Mouse (Mus musculus) left cerebral cortex, postnatal 10 days (tissue): ENCODE results near the gene Scpep1. TPM values are rescaled to one million over a fixed set of nuclear protein-coding genes. Genes with fewer than 3 reads are reported as not detected.
"Not testable (repeated sequence)": the region's sequence is repeated elsewhere in the genome, so short reads cannot be mapped to it uniquely, and the experiment has no call there.

ENCODE experiments used
- DNase-seq, 2 experiments: peaks; one replicate each; pipeline ENCODE4 v3.0.0; 2021 to 2022; ENCODE audit warnings: low spot score in 2 of 2, mixed read lengths in 1 of 2; ENCODE audit errors: extremely low spot score in 1 of 2
- intact Hi-C: fragments of 180-260 bp; cut with DNase I; formaldehyde crosslinking; loops from one replicate; pipeline ENCODE4 v1.15.1; 2025
- total RNA-seq, 2 experiments: library from RNA; stranded (reverse); gene quantifications; 2 replicates each; pipeline ENCODE4 v1.2.3; 2021

Gene Scpep1
- total RNA-seq: 10 to 100 TPM; 18.2 to 20.7 TPM

DNA sequence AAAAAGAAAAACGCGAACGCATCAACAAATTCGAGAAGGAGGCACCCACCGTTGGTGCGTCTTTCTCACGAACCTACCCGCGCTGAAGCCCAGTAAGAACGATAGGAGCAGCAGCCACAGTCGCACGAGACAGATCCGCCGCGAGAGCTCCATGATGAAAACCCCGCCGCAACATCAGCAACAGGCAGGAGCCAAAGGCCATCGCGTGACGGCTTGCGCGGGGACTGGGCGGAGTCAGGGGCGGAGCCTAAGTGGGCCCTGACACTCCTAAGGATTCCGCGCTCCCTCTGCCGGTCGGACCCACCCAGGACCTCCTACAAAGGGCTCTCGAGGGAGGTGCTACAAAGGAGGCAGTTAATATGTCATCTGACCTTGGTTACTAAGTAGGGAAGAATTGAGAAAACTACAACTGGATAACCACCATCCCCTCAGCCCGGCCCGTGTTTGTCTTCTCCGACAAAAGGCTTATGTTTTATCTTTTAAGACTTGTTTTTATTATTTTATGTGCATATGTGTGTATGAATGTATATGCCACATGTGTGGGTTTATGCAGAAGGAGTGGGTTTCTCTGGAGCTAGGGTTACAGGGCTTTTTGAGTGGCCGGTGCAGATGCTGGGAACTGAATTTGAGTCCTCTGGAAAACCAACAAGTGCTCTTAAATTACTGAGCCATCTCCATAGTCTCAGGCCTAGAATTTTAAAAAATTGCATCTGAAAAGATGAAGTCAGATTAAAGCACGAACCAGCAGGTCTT, at the start of gene Scpep1:
Gene Scpep1, minus strand, starts transcription at position 249 of the 753 bp plus-strand sequence.
- DNase-seq: peak; percentile 92 to 97
- intact Hi-C loops: no loop called here

DNA sequence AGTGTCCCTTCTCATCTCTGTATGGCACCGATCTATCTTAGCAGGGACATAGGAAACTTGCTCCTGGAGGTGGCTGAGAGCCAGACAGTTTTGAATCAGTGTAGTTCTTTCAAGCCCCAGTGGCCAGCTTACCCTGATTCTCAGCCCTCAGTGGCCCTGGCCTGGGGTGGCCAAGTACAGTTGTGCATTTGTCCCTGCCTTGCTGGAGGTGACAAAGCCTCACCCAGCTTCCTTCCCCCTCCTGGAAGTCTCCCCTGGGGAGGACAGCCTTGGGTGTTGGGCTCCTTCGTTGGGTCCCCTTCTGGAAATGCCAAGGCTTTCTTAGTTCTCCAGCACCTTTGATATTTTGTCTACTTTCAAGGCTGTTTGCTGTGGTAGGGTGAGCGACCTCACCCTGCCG, 48.5 kb upstream of the Scpep1 start:
- intact Hi-C loops: no loop called here
- DNase-seq: no peak

DNA sequence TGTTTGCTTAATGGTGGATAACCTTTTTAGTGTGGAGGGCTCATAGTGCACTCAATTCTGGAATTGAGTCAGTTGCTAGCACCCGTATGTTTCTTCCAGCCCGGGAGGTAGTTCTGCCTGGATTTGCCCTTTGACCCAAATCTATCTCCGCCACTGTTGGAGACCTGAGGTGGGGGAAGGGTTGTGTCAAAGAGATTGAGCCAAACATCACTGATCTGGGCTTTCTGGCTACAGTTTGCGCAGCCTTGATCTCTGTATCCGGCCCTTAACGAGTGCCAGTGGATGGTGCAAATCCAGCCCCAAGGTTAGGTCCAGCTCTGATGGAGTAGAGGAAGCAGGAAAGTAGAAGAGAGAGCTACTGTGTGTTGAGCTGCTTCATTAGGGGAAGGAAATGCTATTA, 47.8 kb upstream of the Scpep1 start:
- no peak for DNase-seq
- intact Hi-C loops: no loop called here

DNA sequence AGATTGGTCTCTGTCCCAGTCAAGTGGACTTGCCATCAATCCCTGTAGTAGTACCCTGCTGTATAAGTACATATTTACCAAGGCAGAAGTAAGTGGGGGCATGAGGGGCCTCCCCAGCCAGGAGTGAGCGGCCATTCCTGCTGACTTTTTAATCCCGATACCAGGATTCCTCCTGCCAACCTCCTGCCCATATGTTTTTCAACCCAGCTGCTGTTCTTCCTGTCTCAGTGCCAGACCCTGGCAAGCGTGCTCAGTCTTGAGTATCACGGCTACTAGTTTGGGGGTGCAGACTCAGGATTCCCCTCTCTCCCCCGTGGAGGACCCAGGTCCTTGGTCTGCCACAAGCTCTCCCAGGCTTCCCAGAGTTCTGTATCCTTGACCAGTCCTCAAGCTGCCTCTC, 47.4 kb upstream of the Scpep1 start:
- no peak for DNase-seq
- intact Hi-C loops: no loop called here

DNA sequence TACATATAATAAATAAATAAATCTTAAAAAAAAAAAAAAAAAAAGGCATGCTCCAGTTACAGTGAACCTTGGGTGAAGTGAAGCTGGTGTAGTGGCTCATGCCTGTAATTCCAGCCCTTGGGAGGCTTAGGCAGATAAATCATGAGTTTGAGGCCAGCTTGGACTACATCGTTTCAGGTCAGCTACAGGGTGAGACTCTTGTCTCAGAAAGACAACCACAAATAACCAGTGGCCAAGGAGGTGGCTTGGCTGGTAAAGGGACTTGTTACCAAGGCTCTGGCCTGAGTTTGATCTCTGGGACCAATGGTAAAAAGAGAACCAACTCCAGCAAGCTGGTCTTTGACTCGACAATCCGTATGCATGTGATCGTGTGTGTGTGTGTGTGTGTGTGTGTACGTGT, 46.8 kb upstream of the Scpep1 start:
- intact Hi-C loops: no loop called here

DNA sequence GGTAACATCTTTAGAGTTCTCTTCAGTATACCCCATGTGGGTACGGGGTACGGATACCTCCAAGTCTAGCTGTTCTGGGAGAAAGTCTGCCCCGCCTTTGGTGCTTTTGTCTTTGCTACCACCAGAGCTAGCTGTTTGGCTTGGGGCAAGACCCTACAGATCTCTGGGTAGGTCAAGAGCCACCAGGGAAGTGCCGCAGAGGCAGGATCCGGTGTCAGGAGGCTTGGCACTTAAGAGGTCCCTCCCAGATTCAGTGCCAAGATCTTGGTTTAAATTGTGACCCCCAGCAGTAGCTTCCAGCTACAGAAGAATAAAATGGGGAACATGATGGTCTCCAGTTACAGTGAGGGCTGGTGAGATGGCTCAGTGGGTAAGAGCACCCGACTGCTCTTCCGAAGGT, 46.3 kb upstream of the Scpep1 start:
- no peak for DNase-seq
- intact Hi-C loops: no loop called here

More for the DNA sequence above, 46.8 kb upstream of the Scpep1 start:
- no peak for DNase-seq

DNA sequence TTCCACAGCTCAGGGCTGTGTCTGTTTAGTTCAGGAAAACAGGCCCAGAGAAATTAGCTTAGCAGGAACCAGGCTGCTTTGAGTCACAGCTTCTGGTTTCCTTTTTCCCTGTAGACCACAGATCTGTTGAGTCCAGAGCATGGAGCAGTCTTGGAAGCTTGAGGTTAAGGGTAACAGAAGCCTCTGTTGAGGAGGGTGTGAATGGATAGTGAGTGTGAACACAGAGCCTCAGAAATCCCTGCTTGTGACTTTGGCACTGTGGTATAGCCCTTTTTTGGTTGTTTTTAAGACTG, 45.2 kb upstream of the Scpep1 start:
- intact Hi-C loops: no loop called here
- no peak for DNase-seq

DNA sequence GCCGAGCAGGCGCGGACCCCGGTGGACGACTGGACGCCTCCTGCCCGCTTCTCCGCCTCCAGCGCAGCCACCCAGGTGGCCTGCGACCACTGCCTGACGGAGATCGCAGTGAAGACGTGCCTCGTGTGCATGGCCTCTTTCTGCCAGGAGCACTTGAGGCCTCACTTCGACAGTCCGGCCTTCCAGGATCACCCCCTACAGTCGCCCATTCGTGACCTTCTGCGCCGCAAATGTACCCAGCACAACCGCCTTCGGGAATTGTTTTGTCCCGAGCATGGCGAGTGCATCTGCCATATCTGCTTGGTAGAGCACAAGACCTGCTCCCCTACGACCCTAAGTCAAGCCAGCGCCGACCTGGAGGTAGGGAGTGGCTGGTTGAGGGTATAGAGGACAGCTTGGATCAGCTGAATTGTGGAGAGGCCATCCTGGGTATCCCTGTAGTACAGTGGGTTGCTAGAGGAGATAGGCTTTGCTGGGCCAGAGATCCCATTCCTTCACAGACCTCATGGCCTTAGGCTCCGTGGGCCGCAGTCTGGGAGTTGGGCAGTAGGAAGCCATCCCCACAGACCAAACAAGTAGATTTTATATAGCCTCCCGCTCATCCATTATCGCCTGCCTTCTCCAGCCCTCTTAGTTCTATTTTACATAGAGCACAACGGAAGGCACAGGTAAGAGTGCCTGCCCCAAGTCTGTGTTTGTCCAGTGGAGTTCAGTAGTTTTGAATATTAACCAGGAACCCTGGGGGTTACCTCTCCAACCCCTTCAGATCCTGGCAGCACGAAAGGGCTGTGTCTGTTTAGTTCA, 44.7 kb upstream of the Scpep1 start:
- no peak for DNase-seq
- intact Hi-C loops: no loop called here

DNA sequence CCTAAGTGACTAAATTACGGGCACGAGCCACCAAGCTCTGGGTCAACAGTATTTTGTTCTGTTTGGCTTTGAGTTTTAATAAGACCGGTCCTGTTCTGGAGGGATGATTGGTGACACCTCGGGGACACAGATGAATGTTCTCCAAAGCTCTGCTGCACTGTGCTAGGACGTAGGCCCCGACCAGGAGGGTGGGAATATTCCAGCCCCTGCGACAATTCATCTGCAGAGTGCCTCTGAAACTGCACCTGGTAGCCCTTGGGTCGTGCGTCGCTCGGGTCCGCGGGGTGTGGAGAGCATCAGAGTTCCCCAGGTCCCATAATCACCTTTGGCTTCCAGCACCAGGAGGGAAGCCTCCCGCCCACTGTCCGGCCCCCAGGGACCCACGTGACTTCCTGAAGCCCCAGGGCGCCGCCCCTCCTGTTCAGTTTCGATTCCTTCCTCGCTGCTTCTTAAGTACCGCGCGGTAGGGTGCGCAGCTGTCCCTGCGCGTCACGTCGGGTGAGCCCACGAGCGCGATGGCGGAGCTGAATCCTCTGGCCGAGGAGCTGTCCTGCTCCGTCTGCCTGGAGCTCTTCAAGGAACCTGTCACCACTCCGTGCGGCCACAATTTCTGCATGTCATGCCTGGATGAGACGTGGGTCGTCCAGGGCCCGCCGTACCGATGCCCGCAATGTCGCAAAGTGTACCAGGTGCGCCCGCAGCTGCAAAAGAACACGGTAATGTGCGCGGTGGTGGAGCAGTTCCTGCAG, 43.9 kb upstream of the Scpep1 start, which contains the start of gene Trim25:
Gene Trim25, plus strand, starts transcription at position 403 of the 749 bp plus-strand sequence.
- peak in 1 of 2 experiments; percentile 92 for DNase-seq
- intact Hi-C loops: no loop called here

DNA sequence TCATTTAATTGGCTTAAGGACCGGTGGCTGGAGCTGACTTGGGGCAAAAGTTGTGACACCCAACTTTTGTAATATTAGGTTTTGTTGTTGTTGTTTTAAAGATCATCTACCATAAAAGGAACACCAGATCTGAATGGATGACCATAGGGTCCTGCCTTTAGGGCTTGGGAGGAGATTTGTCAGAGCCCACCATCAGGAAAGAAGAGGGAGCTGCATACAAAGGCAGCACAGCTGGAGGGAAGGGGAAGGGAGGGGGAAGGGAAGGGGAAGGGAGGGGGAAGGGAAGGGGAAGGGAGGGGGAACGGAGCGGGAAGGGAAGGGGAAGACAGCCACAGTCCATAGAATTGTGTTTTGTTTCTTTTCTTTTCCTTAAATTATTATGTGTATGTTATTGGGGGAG, 43.1 kb upstream of the Scpep1 start:
- DNase-seq: no peak
- intact Hi-C loops: no loop called here

DNA sequence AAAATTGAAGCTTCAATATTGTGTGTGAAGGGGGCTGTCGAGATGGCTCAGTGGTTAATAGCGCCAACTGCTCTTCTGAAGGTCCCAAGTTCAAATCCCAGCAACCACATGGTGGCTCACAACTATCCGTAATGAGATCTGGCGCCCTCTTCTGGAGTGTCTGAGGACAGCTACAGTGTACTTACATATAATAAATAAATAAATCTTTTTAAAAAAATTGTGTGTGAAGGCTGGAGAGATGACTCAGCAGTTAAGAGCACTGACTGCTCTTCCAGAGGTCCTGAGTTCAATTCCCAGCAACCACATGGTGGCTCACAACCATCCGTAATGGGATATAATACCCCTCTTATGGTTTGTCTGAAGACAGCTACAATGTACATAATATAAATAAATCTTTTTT, 42.1 kb upstream of the Scpep1 start:
- intact Hi-C loops, DNase-seq: not testable (repeated sequence)

DNA sequence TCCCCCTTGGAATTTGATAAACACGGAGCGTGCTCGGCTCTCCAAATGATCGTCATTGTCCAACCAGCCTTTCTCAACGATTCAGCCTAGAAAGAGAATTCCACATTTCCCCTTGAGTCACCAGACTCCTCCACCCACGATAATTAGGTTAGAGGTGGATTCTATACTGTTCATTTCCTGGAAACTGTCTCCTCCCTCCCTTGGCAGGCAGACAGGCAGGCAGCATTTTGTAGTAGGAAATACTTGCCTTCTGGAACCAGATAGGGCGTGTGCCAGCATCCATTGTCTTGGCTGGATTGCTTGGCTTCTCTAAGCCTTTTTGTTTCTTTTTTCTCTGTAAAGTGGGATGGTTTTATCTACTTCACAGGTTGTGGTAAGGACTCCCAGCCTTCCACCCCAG, 41.2 kb upstream of the Scpep1 start:
- peak in 1 of 2 experiments; percentile 69 for DNase-seq
- intact Hi-C loops: no loop called here

DNA sequence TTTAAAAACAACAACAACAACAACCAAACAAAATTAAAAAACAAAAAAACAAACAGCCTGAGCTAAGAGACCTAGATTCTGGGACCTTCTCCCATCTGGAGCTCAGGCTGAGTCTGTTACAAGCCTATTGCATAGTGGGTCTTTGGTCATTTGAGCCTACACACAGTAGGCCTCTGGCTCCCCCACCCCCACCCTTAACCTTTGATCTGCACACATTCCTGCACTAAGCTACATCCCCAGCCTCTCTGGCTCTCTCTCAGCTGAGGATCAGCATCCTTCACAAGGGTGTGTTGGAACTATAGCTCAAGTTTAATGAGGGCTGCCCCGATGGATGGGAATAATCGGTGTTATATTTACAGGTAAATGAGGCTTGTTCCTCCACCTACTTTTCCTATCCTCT, 40.4 kb upstream of the Scpep1 start:
- no peak for DNase-seq
- intact Hi-C loops: no loop called here

DNA sequence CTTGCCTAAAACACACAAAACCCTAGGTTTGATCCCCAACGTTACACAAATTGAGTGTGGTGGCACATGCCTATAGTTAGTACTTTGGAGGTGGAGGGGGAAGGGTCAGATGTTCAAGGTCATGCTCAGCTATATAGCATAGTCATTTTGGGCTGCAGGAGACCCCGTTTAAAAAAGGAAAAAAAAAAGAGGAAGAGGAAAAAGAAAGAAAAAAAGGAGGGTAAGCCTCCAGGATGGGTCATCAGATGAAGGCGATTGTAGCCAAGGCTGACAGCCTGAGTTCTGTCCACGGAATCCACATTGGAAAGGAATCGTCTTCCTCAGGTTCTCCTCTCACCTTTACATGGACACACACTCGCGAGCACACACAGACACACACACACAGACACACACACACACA, 39.2 kb upstream of the Scpep1 start:
- intact Hi-C loops: no loop called here
- DNase-seq: no peak

DNA sequence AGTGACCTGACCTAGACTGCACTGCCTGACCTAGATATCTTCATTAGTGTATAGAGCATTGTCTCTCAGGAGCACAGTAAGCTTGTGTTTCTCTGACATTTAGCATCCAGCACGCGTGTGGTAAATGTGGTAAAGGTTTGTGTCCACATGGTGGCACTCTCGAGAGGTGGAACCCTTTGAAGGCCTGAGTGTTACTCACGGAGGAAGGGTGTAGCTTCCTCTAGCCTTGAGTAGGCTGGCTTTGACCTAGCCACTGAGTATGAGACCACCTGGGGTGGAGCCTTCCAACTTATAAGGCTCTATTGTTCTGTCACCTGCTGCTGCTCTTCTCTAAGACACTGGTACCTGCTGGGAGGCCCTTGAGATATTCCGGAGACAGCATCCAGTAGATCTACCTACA, 38.4 kb upstream of the Scpep1 start:
- peak in 1 of 2 experiments; percentile 78 for DNase-seq
- intact Hi-C loops: no loop called here

DNA sequence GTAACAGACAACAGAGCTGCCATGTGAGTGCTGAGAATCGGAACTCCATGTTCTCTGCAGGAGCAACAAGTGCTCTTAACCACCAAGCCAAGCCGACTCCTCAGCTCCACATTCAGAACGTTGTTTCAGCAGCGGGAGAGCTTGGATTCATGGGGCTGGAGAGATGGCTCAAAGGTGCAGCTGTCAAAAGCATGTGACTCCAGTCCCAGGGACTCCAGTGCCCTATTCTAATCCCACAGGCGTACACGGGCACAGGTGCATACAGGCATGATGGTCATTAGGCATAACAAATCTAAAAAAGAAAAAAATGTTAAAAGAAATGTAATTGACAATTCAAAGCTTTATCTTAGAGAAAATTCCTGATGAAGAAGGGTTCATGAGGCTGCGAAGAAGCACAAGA, 37.9 kb upstream of the Scpep1 start:
- intact Hi-C loops: no loop called here
- DNase-seq: no peak

DNA sequence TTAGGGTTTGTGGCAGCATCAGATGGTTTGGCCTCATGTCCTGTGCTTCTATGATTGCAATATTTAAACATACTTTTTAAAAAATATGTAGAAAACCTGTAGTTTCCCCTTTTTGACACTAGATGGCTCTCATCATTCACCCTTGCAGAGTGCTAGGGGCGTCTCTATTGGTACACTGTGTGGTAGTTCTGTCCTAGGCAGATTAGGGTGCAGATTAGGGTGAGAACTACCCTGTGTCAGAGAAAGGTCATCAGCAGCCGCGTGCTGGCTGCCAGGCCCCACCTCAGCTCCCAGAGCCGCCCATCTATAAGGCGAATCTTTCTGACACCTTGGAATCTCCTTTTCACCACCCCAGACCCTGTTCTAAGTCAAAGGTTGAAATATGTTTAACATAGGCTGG, 34.3 kb upstream of the Scpep1 start:
- intact Hi-C loops: loop anchor here (5.0 kb wide), 1 partner anchor 48 kb away; no protein-coding TSS in a partner anchor
- DNase-seq: no peak

DNA sequence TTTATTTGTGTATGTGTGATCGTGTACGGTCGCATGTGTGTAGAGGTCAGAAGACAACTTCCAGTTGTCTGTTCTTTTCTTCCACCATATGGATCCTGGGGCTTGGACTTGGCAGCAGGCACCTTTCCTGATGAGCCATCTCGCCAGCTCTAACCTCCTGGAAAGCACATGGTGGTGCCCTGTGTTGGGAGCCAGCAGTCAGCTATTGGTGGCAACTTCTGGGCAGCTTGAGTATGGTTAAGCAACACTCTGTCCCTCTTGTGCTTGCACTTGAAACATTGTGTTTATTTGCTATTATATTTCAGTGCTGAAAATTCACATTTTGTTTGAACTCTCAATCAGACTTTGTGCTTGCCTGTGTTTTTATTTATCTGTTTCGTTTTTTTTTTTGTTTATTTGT, 33.7 kb upstream of the Scpep1 start:
- intact Hi-C loops: loop anchor here (5.0 kb wide), 1 partner anchor 48 kb away; no protein-coding TSS in a partner anchor
- no peak for DNase-seq

DNA sequence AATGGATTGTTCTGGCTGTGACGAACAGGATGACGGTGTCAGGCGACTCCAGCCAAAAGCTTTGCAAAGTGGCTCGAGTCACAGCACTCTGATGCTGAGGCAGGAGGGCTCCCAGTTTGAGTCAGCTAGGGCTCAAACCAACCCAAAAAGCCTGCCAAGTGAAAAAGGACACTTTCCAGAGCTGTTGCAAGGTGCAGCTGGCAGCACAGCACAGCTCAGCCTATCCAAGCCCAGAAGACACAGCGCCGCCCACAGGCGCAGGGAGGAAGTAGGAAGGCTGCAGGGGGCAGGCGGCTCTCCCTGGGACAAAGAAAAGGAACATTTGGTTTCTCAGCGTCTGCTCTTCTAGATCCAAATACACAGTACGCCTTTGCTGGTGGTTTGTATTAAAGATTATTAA, 31.4 kb upstream of the Scpep1 start:
- intact Hi-C loops: loop anchor here (5.0 kb wide), 1 partner anchor 51 kb away; no protein-coding TSS in a partner anchor

DNA sequence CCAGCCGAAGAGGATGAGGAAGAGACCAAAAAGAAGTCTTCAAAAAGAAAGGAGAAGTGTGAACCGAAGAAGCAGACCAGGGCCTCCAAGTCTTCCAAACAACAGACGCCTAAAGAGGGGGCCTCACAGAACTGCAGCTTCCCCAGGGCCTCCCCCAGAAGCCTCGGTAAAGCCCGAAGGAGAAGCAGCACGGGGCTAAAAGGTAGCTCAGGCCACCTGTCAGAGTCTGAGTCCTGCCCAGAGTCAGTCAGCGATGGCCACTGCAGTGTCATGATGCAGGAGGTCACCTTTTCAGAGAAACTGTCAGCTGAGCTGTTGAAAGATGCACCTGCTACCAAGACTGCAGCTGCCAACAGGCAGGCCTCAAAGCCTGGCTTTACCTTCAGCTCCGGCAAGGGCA, 26.1 kb upstream of the Scpep1 start:
- intact Hi-C loops: no loop called here
- DNase-seq: no peak

More for the DNA sequence above, 31.4 kb upstream of the Scpep1 start:
- DNase-seq: no peak
